ENCODE assay signal across 23 mouse cellular contexts in genomic region chr4:57559438-57559837, GRCm38 (mm10). TPM values are rescaled to one million over a fixed set of nuclear protein-coding genes. Genes with fewer than 3 reads are reported as not detected.
DNase-seq lines count a peak whose midpoint lies in the region; ATAC-seq and TF ChIP-seq lines count a peak whose summit lies in the region.
"Had no signal": no experiment of that assay in that cellular context is flagged by ENCODE, and none has a peak within 500 bp of the region (broad histone marks: within the 10 kb centered on the region; RNA-seq: fewer than 3 reads in every experiment).

No protein-coding gene starts in this region.

- 33% methylated on average over 1 of the region's 1 CpGs for WGBS in heart, embryonic 12.5 days
- 69% methylated on average over 1 of the region's 1 CpGs for WGBS in intestine, embryonic 14.5 days
- WGBS in intestine, postnatal 0 days: 78% methylated on average over 1 of the region's 1 CpGs
- WGBS in kidney, embryonic 16.5 days: 82% methylated on average over 1 of the region's 1 CpGs

- DNase-seq in heart, postnatal 36 days: no peak
- DNase-seq in intestine, embryonic 14.5 days (ENCODE audit: low spot score): no peak
- peak; percentile 57 for DNase-seq in 3T3-L1 (ENCODE audit: low read depth, low spot score)
- DNase-seq in urinary bladder, postnatal 36 days (ENCODE audit: low spot score in 2 of 2): no peak
- DNase-seq: adrenal gland, postnatal 14 days; cerebellum, adult 8-10 months; cerebellum, postnatal 36 days; gastrocnemius, postnatal 25 days; kidney, adult 9 months; kidney, postnatal 25 days; layer of hippocampus, postnatal 36 days; liver, embryonic 13.5 days had no signal

- no peak overlapping the region for H3K9ac ChIP-seq in heart, embryonic 12.5 days
- no peak overlapping the region for H3K9ac ChIP-seq in intestine, embryonic 14.5 days (ENCODE audit: low read length)
- H3K9ac ChIP-seq in intestine, postnatal 0 days (ENCODE audit: low read depth, low read length): no peak overlapping the region
- no peak overlapping the region for H3K9ac ChIP-seq in kidney, embryonic 16.5 days (replicated peaks; ENCODE audit: low read length)
- H3K9ac ChIP-seq: hindbrain, embryonic 15.5 days; intestine, embryonic 15.5 days; liver, embryonic 13.5 days; midbrain, embryonic 12.5 days had no signal

- no peaks in the 10 kb centered on the region for H3K9me3 ChIP-seq in heart, embryonic 12.5 days (replicated peaks)
- H3K9me3 ChIP-seq in intestine, embryonic 14.5 days (ENCODE audit: control insufficient read depth, low read length): no peaks in the 10 kb centered on the region
- no peaks in the 10 kb centered on the region for H3K9me3 ChIP-seq in intestine, postnatal 0 days (ENCODE audit: control insufficient read depth)
- no peaks in the 10 kb centered on the region for H3K9me3 ChIP-seq in kidney, embryonic 16.5 days (ENCODE audit: low read length)
- H3K9me3 ChIP-seq: forebrain, embryonic 10.5 days; hindbrain, embryonic 15.5 days; intestine, embryonic 15.5 days; liver, embryonic 13.5 days; midbrain, embryonic 12.5 days had no signal

- H3K36me3 ChIP-seq in heart, embryonic 12.5 days: no peaks in the 10 kb centered on the region
- H3K36me3 ChIP-seq in intestine, embryonic 14.5 days (ENCODE audit: control insufficient read depth, insufficient read depth, low read length): no peaks in the 10 kb centered on the region
- H3K36me3 ChIP-seq in intestine, postnatal 0 days (ENCODE audit: control insufficient read depth, insufficient read depth): no peaks in the 10 kb centered on the region
- no peaks in the 10 kb centered on the region for H3K36me3 ChIP-seq in kidney, embryonic 16.5 days (ENCODE audit: insufficient read depth, low read length)
- H3K36me3 ChIP-seq: forebrain, embryonic 10.5 days; hindbrain, embryonic 15.5 days; intestine, embryonic 15.5 days; liver, embryonic 13.5 days; midbrain, embryonic 12.5 days had no signal

- no peaks in the 10 kb centered on the region for H3K27me3 ChIP-seq in heart, embryonic 12.5 days (replicated peaks)
- H3K27me3 ChIP-seq in intestine, embryonic 14.5 days (replicated peaks; ENCODE audit: control insufficient read depth, insufficient read depth, low read length): no peaks in the 10 kb centered on the region
- H3K27me3 ChIP-seq in intestine, postnatal 0 days (replicated peaks; ENCODE audit: control insufficient read depth, insufficient read depth, low read length): no peaks in the 10 kb centered on the region
- H3K27me3 ChIP-seq in kidney, embryonic 16.5 days (ENCODE audit: insufficient read depth, low read length): no peaks in the 10 kb centered on the region
- H3K27me3 ChIP-seq: hindbrain, embryonic 15.5 days; intestine, embryonic 15.5 days; liver, embryonic 13.5 days; midbrain, embryonic 12.5 days had no signal

- H3K27ac ChIP-seq in heart, embryonic 12.5 days (ENCODE audit: poor library complexity, severe bottlenecking): peak overlapping the region; percentile 98
- peak overlapping the region; percentile 66; the same call in 1 of the 2 replicates for H3K27ac ChIP-seq in intestine, embryonic 14.5 days (ENCODE audit: low read depth)
- no peak overlapping the region for H3K27ac ChIP-seq in intestine, postnatal 0 days (ENCODE audit: low read depth, low read length)
- peak overlapping the region; percentile 100 for H3K27ac ChIP-seq in embryonic fibroblast, embryonic 13.5 days (ENCODE audit: insufficient read depth, low read length)
- no peak overlapping the region for H3K27ac ChIP-seq in kidney, embryonic 16.5 days (ENCODE audit: low read length)
- H3K27ac ChIP-seq: hindbrain, embryonic 15.5 days; intestine, embryonic 15.5 days; liver, embryonic 13.5 days; macrophage; midbrain, embryonic 12.5 days had no signal

- no peak for ATAC-seq in heart, embryonic 12.5 days (ENCODE audit: insufficient number of reproducible peaks, low FRiP score)
- ATAC-seq in intestine, embryonic 14.5 days (replicated peaks; ENCODE audit: low FRiP score, low TSS enrichment, low read depth): no peak
- no peak for ATAC-seq in intestine, postnatal 0 days
- ATAC-seq in kidney, embryonic 16.5 days (ENCODE audit: low FRiP score, low TSS enrichment): no peak
- ATAC-seq: forebrain, embryonic 16.5 days had no signal

- intact Hi-C loops in heart, postnatal 36 days (cut with DNase I): no loop called here

- H3K4me1 ChIP-seq in heart, embryonic 12.5 days (replicated peaks): peaks cover 70% of the 10 kb centered on the region
- 0 out of 2 replicates have a peak, but pooled peaks cover 7% of the 10 kb centered on the region for H3K4me1 ChIP-seq in intestine, embryonic 14.5 days (replicated peaks; ENCODE audit: control insufficient read depth, insufficient read depth, low read length)
- no peaks in the 10 kb centered on the region for H3K4me1 ChIP-seq in intestine, postnatal 0 days (replicated peaks; ENCODE audit: control insufficient read depth, insufficient read depth, low read length)
- H3K4me1 ChIP-seq in embryonic fibroblast, embryonic 13.5 days (ENCODE audit: control insufficient read depth, insufficient read depth, low read length): peaks cover 11% of the 10 kb centered on the region
- peaks cover 15% of the 10 kb centered on the region; the same call in 1 of the 2 replicates for H3K4me1 ChIP-seq in kidney, embryonic 16.5 days (ENCODE audit: insufficient read depth, low read length)
- H3K4me1 ChIP-seq: hindbrain, embryonic 15.5 days; intestine, embryonic 15.5 days; liver, embryonic 13.5 days had no signal

- no peak for TF ChIP-seq CTCF in intestine, postnatal 0 days (IDR thresholded peaks at IDR 0.05; ENCODE audit: low read depth)
- no peak for TF ChIP-seq CTCF in embryonic fibroblast, embryonic 13.5 days (IDR thresholded peaks at IDR 0.05; ENCODE audit: borderline replicate concordance, insufficient read depth, low read length)

- H3K4me3 ChIP-seq in heart, embryonic 12.5 days: no peak overlapping the region
- no peak overlapping the region for H3K4me3 ChIP-seq in intestine, embryonic 14.5 days (ENCODE audit: low read depth, low read length)
- no peak overlapping the region for H3K4me3 ChIP-seq in intestine, postnatal 0 days (ENCODE audit: low read depth, low read length)
- no peak overlapping the region for H3K4me3 ChIP-seq in embryonic fibroblast, embryonic 13.5 days (ENCODE audit: insufficient read depth, low read length)
- no peak overlapping the region for H3K4me3 ChIP-seq in kidney, embryonic 16.5 days (ENCODE audit: low read length)
- H3K4me3 ChIP-seq: forebrain, embryonic 10.5 days; hindbrain, embryonic 15.5 days; intestine, embryonic 15.5 days; liver, embryonic 13.5 days; midbrain, embryonic 12.5 days had no signal

- TF ChIP-seq POLR2A in embryonic fibroblast, embryonic 13.5 days (IDR thresholded peaks at IDR 0.05; ENCODE audit: low read depth, low read length): peak; percentile 33; the same call in 1 of the 2 replicates

- H3K4me2 ChIP-seq in heart, embryonic 12.5 days: no peak overlapping the region
- no peak overlapping the region for H3K4me2 ChIP-seq in intestine, embryonic 14.5 days (ENCODE audit: low read length)
- no peak overlapping the region for H3K4me2 ChIP-seq in intestine, postnatal 0 days (replicated peaks; ENCODE audit: low read depth)
- H3K4me2 ChIP-seq in kidney, embryonic 16.5 days (replicated peaks; ENCODE audit: low read depth, low read length): no peak overlapping the region
- H3K4me2 ChIP-seq: hindbrain, embryonic 15.5 days; intestine, embryonic 15.5 days; liver, embryonic 13.5 days; midbrain, embryonic 12.5 days had no signal

RNA-seq across cellular contexts. Expression of gene Pakap, which starts 8.5 kb away (rescaled TPM):
- 72.9 and 74.5 TPM in 2 replicates for polyA plus RNA-seq in heart, embryonic 12.5 days (2016; fragmentation: Nextera tagmentation; extraction: Ambion mirVana)
- total RNA-seq in heart, postnatal 36 days (2021): 10 to 100 TPM; 33.1 to 33.7 TPM
- 28.4 and 32.6 TPM in 2 replicates for polyA plus RNA-seq in intestine, embryonic 14.5 days (2014; fragmentation: Nextera tagmentation; extraction: Ambion mirVana)
- 8.5 and 8.6 TPM in 2 replicates for polyA plus RNA-seq in intestine, postnatal 0 days (2015; fragmentation: Nextera tagmentation; extraction: Ambion mirVana)
- 14.7 and 26.4 TPM in 2 replicates for polyA plus RNA-seq in embryonic fibroblast, embryonic 13.5 days (2011; ENCODE audit: insufficient read length, low read depth, missing spikeins)
- 21.4 and 21.8 TPM in 2 replicates for polyA plus RNA-seq in kidney, embryonic 16.5 days (2015; fragmentation: Nextera tagmentation; extraction: Ambion mirVana)
- total RNA-seq: neutrophil, adult 5-6 weeks had no signal
- polyA plus RNA-seq: macrophage had no signal

Comparison
In these comparisons a context has a peak if more than half of its experiments do, and no peak if none do; other contexts are left out.
1. H3K27ac ChIP-seq: peak in heart, embryonic 12.5 days (single experiment), intestine, embryonic 14.5 days (single experiment) and embryonic fibroblast, embryonic 13.5 days (single experiment); none in intestine, postnatal 0 days (single experiment) and kidney, embryonic 16.5 days (single experiment).